Mouse (Mus musculus) limb, embryonic 11.5 days (tissue): ENCODE data around the gene Soga3. TPM values are rescaled to one million over a fixed set of nuclear protein-coding genes. Genes with fewer than 3 reads are reported as not detected.
A peak's percentile ranks its signal among the peaks of the same experiment; 100 is the strongest.

ENCODE experiments used
- ATAC-seq: fragments of 200-750 bp; cut with Nextera tagmentation; 2 replicates; pipeline ENCODE4 v1.8.0; 2017; ENCODE audit warnings: low read depth; ENCODE audit not compliant: insufficient number of reproducible peaks, low FRiP score, low TSS enrichment
- DNase-seq: peaks from one replicate; pipeline ENCODE4 v3.0.0-alpha.2; 2015; ENCODE audit warnings: low spot score
- H3K27ac ChIP-seq: fragments of 300-500 bp; sonication (generic); replicated peaks from 2 replicates; pipeline ENCODE4 v1.5.1; 2014; ENCODE audit warnings: low read depth, mild to moderate bottlenecking, low read length
- H3K27me3 ChIP-seq: fragments of 300-500 bp; sonication (generic); 2 replicates; pipeline ENCODE4 v1.6.1; 2014; ENCODE audit warnings: mild to moderate bottlenecking, low read length, mixed read lengths; ENCODE audit not compliant: control insufficient read depth, insufficient read depth
- H3K36me3 ChIP-seq: fragments of 300-500 bp; sonication (generic); 2 replicates; pipeline ENCODE4 v1.6.1; 2014; ENCODE audit warnings: mild to moderate bottlenecking, low read length, moderate library complexity, mixed read lengths; ENCODE audit not compliant: control insufficient read depth, insufficient read depth
- H3K4me1 ChIP-seq: fragments of 300-500 bp; sonication (generic); 2 replicates; pipeline ENCODE4 v1.6.1; 2014; ENCODE audit warnings: low read length, mixed read lengths; ENCODE audit not compliant: control insufficient read depth, insufficient read depth
- H3K4me2 ChIP-seq: fragments of 300-500 bp; sonication (generic); 2 replicates; pipeline ENCODE4 v1.6.1; 2014; ENCODE audit warnings: low read depth, mild to moderate bottlenecking, moderate library complexity; ENCODE audit not compliant: severe bottlenecking
- H3K4me3 ChIP-seq: fragments of 300-500 bp; sonication (generic); 2 replicates; pipeline ENCODE4 v1.5.1; 2014; ENCODE audit warnings: low read depth, low read length
- H3K9ac ChIP-seq: fragments of 300-500 bp; sonication (generic); 2 replicates; pipeline ENCODE4 v1.6.1; 2014; ENCODE audit warnings: mild to moderate bottlenecking, low read length
- H3K9me3 ChIP-seq: fragments of 300-500 bp; sonication (generic); 2 replicates; pipeline ENCODE4 v1.6.1; 2016; ENCODE audit warnings: low read length; ENCODE audit not compliant: control insufficient read depth
- WGBS: fragments of 180-500 bp; shearing (Covaris S2); extraction: QIAGEN DNeasy Blood & Tissue Kit; methylation state at CpG from one replicate; pipeline ENCODE4 v1.1.7; 2014; 5-methylcytosine and 5-hydroxymethylcytosine counted together
- polyA plus RNA-seq: library from polyadenylated mRNA; unstranded; fragments of >200 nt; fragmentation: Nextera tagmentation; extraction: Ambion mirVana; gene quantifications from 2 replicates; pipeline ENCODE4 v1.2.1, GENCODE M21; 2014

Gene Soga3
- polyA plus RNA-seq, 1 experiment from 2014 or later, result 0.33 TPM

- ATAC-seq, result no peak
- H3K36me3 ChIP-seq, result no peaks in the 10 kb centered on the region
- no peak overlapping the region for H3K9ac ChIP-seq
- no peak overlapping the region for H3K27ac ChIP-seq
- peak; percentile 27 for DNase-seq
- no peaks in the 10 kb centered on the region for H3K9me3 ChIP-seq
- H3K27me3 ChIP-seq, result peaks cover 36% of the 10 kb centered on the region
- H3K4me3 ChIP-seq, result no peak overlapping the region
- H3K4me1 ChIP-seq, result peaks cover 4% of the 10 kb centered on the region; the same call in 1 of the 2 replicates
- under 1% methylated on average over 21 of the region's 21 CpGs for WGBS
- H3K4me2 ChIP-seq, result peak overlapping the region; percentile 97
These were observed 4.4 kb downstream of the Soga3 start for GRCm38 (mm10) chr10:29148076-29148475.

GRCm38 (mm10) chr10:29155304-29155703 lies 11.7 kb downstream of the Soga3 start:
- Histone ChIP-seq H3K36me3 (no peaks in the 10 kb centered on the region), H3K4me3 (no peak overlapping the region)

GRCm38 (mm10) chr10:29161664-29162063 lies 18.0 kb downstream of the Soga3 start:
- Histone ChIP-seq H3K9me3 (no peaks in the 10 kb centered on the region), H3K27ac (no peak overlapping the region), H3K4me3 (no peak overlapping the region), H3K36me3 (no peaks in the 10 kb centered on the region), H3K4me1 (no peaks in the 10 kb centered on the region), H3K9ac (no peak overlapping the region), H3K27me3 (no peaks in the 10 kb centered on the region), H3K4me2 (no peak overlapping the region)
- ATAC-seq (no peak), DNase-seq (no peak)
- WGBS, result 79% methylated on average over 2 of the region's 2 CpGs

More at GRCm38 (mm10) chr10:29155304-29155703, 11.7 kb downstream of the Soga3 start:
- no peak overlapping the region for H3K27ac ChIP-seq
- ATAC-seq, result no peak
- no peaks in the 10 kb centered on the region for H3K4me1 ChIP-seq
- H3K4me2 ChIP-seq, result no peak overlapping the region
- 94% methylated on average over 3 of the region's 3 CpGs for WGBS
- no peak for DNase-seq
- H3K27me3 ChIP-seq, result no peaks in the 10 kb centered on the region
- no peak overlapping the region for H3K9ac ChIP-seq
- no peaks in the 10 kb centered on the region for H3K9me3 ChIP-seq

DNA sequence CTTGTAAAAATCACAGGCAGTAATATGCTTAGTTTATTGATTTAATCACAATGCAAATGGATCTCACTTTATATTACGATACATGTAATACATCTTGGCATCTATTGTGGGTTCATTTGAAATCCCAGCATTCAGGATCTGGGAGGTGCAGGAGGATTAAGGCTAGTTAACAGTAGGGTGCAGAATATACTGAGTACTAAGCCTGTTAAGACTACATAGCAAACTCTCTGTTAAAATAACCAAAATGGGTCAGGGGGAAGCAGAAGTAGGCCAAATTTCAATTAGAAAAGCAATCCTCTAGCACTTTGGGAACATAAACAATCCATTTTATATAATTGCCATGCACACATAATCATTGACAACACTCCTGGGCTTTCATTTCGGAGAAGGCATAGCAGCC lies 30.1 kb downstream of the Soga3 start:
- Histone ChIP-seq H3K9ac (no peak overlapping the region), H3K9me3 (no peaks in the 10 kb centered on the region), H3K4me1 (no peaks in the 10 kb centered on the region), H3K27me3 (no peaks in the 10 kb centered on the region), H3K4me2 (no peak overlapping the region), H3K36me3 (no peaks in the 10 kb centered on the region), H3K4me3 (no peak overlapping the region), H3K27ac (no peak overlapping the region)
- DNase-seq, result no peak
- 90% methylated on average over 2 of the region's 2 CpGs for WGBS
- no peak for ATAC-seq

DNA sequence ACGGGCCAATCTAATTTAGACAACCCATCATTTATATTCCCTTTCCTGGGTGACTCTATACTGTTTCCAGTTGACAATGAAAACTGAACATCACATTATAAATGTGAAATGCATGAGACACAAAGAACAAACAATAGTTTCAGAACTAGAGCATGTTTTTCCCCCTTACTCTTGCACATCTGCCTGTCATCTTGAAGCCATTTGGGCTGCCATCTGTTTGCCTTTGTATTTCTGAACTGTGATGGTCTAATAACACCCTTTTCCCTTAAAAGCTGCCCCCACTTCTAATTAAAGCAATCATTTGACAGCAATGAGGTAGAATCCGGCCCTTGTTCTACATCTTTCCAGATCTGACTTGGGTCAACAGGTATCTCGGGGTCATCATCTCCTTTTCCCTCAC lies 32.0 kb downstream of the Soga3 start:
- no peak overlapping the region for H3K27ac ChIP-seq
- no peaks in the 10 kb centered on the region for H3K27me3 ChIP-seq
- no peaks in the 10 kb centered on the region for H3K36me3 ChIP-seq
- no peak overlapping the region for H3K4me3 ChIP-seq
- H3K9me3 ChIP-seq, result no peaks in the 10 kb centered on the region
- 72% methylated on average over 3 of the region's 3 CpGs for WGBS
- no peak for ATAC-seq
- H3K4me1 ChIP-seq, result no peaks in the 10 kb centered on the region
- no peak for DNase-seq
- no peak overlapping the region for H3K9ac ChIP-seq
- no peak overlapping the region for H3K4me2 ChIP-seq

- no peak overlapping the region for H3K27ac ChIP-seq
- ATAC-seq (no peak), DNase-seq (no peak)
- H3K4me3 ChIP-seq, result no peak overlapping the region
- H3K4me2 ChIP-seq, result no peak overlapping the region
- no peaks in the 10 kb centered on the region for H3K9me3 ChIP-seq
- no peak overlapping the region for H3K9ac ChIP-seq
- no peaks in the 10 kb centered on the region for H3K36me3 ChIP-seq
- 92% methylated on average over 4 of the region's 4 CpGs for WGBS
- H3K4me1 ChIP-seq, result no peaks in the 10 kb centered on the region
- H3K27me3 ChIP-seq, result no peaks in the 10 kb centered on the region
These were observed 33.2 kb downstream of the Soga3 start for GRCm38 (mm10) chr10:29176881-29177280.

DNA sequence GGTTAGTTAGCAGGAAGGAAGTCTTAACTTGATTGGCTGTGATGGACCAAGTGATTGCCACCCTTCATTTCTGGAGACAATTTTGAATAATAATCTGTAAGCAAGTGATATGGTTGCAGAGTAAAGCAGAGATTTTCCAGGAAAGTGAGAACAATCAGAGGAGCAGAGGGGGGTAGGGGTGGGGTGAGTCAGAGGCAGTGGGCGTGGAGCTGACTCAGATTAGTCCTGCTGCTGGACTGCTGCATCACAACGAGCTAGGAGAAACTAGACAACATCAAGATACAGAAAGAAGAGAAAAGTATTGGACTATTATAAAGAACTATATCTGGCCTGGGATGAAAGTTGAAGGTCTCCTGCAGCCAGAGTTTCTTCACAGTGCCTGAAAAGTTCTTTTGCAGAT lies 34.4 kb downstream of the Soga3 start:
- DNase-seq, result no peak
- Histone ChIP-seq H3K4me2 (no peak overlapping the region), H3K9me3 (no peaks in the 10 kb centered on the region), H3K27ac (no peak overlapping the region), H3K27me3 (no peaks in the 10 kb centered on the region), H3K4me1 (no peaks in the 10 kb centered on the region), H3K4me3 (no peak overlapping the region), H3K9ac (no peak overlapping the region), H3K36me3 (no peaks in the 10 kb centered on the region)
- ATAC-seq, result no peak
- WGBS, result 64% methylated on average over 2 of the region's 2 CpGs

DNA sequence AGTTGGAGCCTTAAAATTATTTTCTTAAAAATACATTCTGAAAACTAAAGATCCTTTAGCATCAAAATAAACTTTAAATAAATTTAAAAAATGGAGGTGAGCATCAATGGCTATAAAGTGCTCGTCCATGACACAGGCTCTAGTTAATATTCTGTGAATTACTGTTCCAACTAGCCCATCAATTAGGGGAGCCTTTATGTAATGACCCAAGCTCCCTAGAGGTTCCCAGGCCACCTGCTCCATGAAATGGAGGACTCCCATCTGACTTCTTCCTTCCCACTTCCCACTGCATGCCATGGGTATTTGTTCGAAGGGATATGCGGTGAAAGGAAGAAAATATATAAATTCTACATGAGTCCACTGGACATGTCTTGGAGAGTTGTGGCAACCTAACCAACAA lies 36.6 kb downstream of the Soga3 start:
- no peak for ATAC-seq

GRCm38 (mm10) chr10:29181046-29181445 lies 37.4 kb downstream of the Soga3 start:
- no peaks in the 10 kb centered on the region for H3K36me3 ChIP-seq
- H3K9ac ChIP-seq, result no peak overlapping the region
- ATAC-seq (no peak), DNase-seq (no peak)
- no peaks in the 10 kb centered on the region for H3K9me3 ChIP-seq
- H3K27ac ChIP-seq, result no peak overlapping the region
- no peak overlapping the region for H3K4me2 ChIP-seq
- 86% methylated on average over 2 of the region's 2 CpGs for WGBS
- no peaks in the 10 kb centered on the region for H3K27me3 ChIP-seq
- H3K4me1 ChIP-seq, result no peaks in the 10 kb centered on the region
- H3K4me3 ChIP-seq, result no peak overlapping the region

More for the DNA sequence above, 36.6 kb downstream of the Soga3 start:
- 91% methylated on average over 3 of the region's 3 CpGs for WGBS
- Histone ChIP-seq H3K27me3 (no peaks in the 10 kb centered on the region), H3K4me2 (no peak overlapping the region), H3K9ac (no peak overlapping the region), H3K27ac (no peak overlapping the region), H3K36me3 (no peaks in the 10 kb centered on the region), H3K9me3 (no peaks in the 10 kb centered on the region), H3K4me3 (no peak overlapping the region), H3K4me1 (no peaks in the 10 kb centered on the region)
- no peak for DNase-seq
